In the genomic region with DNA sequence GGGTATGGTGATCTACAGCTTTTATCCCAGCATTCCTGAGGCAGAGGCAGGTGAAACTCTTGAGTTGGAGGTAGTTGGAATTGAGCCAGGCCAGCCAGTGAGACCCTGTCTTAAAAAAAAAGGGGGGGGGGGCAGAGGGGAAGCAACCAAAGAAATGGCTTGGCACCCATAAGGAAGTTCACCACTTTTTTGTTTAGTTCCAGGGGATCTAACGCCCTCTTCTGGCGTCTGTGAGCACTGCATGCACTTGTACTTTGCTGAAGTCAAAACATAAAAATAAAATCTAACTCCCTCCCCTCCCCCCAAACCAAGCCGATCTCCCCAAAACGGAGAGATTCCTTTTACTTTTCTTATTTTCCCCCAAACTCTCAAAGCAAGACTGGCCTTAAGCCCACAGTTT, we compare ENCODE assay signal across 8 mouse cellular contexts. TPM values are rescaled to one million over a fixed set of nuclear protein-coding genes. Genes with fewer than 3 reads are reported as not detected.
DNase-seq lines count a peak whose midpoint lies in the region.

No protein-coding gene starts in this region.

- peak; percentile 48 for DNase-seq in kidney, adult 18-20 months
- DNase-seq in kidney, postnatal 14 days = no peak
- peak; percentile 77 for DNase-seq in 416B (ENCODE audit: low read depth)
- peak; percentile 45 for DNase-seq in CD4-positive helper T cell, adult 2 months (ENCODE audit: low read depth, low spot score)
- peak; percentile 15 for DNase-seq in layer of hippocampus, adult 9-11 months
- DNase-seq in ovary, adult 18-20 months (ENCODE audit: low spot score) = no peak
- no peak for DNase-seq in heart, postnatal 25 days (ENCODE audit: low spot score)
- DNase-seq in c-Kit-positive CD71-positive TER-119-positive erythroid progenitor cells, embryonic 14.5 days (ENCODE audit: low spot score) = no peak

- intact Hi-C loops in heart, postnatal 25 days (cut with DNase I) = loop anchor here (1.0 kb wide), 1 partner anchor 60 kb away; no protein-coding TSS in a partner anchor

RNA-seq across cellular contexts. Expression of a gene that starts 3.3 kb away (rescaled TPM):
- 1 to 10 TPM; 5.5 to 5.9 TPM for total RNA-seq in heart, postnatal 25 days (2021)

RNA-seq across cellular contexts. Expression of a gene that starts 48.5 kb away (rescaled TPM):
- total RNA-seq in heart, postnatal 25 days (2021) = 10 to 100 TPM in 1 of 2 experiments, 1 to 10 TPM in 1; 9.1 to 18.4 TPM

Comparison
In these comparisons a context has a peak if more than half of its experiments do, and no peak if none do; other contexts are left out.
1. DNase-seq: peak in kidney, adult 18-20 months (single experiment), 416B (single experiment), CD4-positive helper T cell, adult 2 months (single experiment) and layer of hippocampus, adult 9-11 months (single experiment); none in kidney, postnatal 14 days (single experiment), ovary, adult 18-20 months (single experiment), heart, postnatal 25 days (single experiment) and c-Kit-positive CD71-positive TER-119-positive erythroid progenitor cells, embryonic 14.5 days (single experiment).